Mouse (Mus musculus): ENCODE results near the gene Smim15. TPM values are rescaled to one million over a fixed set of nuclear protein-coding genes. Genes with fewer than 3 reads are reported as not detected.

Smim15 gene
- polyA plus RNA-seq, 2 experiments: 17.1 to 24.7 TPM

GRCm38 (mm10) chr13:108045646-108046045, 1.4 kb downstream of the Smim15 start:
- ATAC-seq (ENCODE audit: insufficient read depth) (no peak), DNase-seq (ENCODE audit: low read depth in 3 of 3, low spot score in 3 of 3) (no peak)
- Histone ChIP-seq H3K36me3 (replicated peaks; ENCODE audit: control insufficient read depth, insufficient read depth, low read depth) (peaks cover 11% of the 10 kb centered on the region), H3K4me1 (replicated peaks; ENCODE audit: control insufficient read depth in 2 of 2, insufficient read depth in 2 of 2, low read length in 1 of 2) (peaks cover 9 to 23% of the 10 kb centered on the region in 2 experiments), H3K9me3 (ENCODE audit: control insufficient read depth, low read length) (no peaks in the 10 kb centered on the region), H3K4me2 (ENCODE audit: low read depth) (peak overlapping the region; percentile 100), H3K4me3 (ENCODE audit: insufficient read depth in 1 of 2, low read depth in 2 of 2, low read length in 2 of 2) (0 out of 4 replicates have a peak overlapping the region, but pooled peaks have one; percentile 4 to 10), H3K9ac (replicated peaks) (0 out of 2 replicates have a peak overlapping the region, but pooled peaks have one; percentile 3), H3K27me3 (ENCODE audit: control insufficient read depth, insufficient read depth, low read length) (no peaks in the 10 kb centered on the region), H3K27ac (no peak overlapping the region)
- TF ChIP-seq EP300 (IDR thresholded peaks at IDR 0.05; ENCODE audit: low read depth): no peak
- TF ChIP-seq CTCF (IDR thresholded peaks at IDR 0.05; ENCODE audit: low read depth): no peak
- 36% methylated on average over 3 of the region's 3 CpGs for WGBS (ENCODE audit: insufficient replicate concordance)

GRCm38 (mm10) chr13:108046071-108046470, 1.8 kb downstream of the Smim15 start:
- no peak for TF ChIP-seq EP300 (IDR thresholded peaks at IDR 0.05; ENCODE audit: low read depth)
- TF ChIP-seq CTCF (IDR thresholded peaks at IDR 0.05; ENCODE audit: low read depth): no peak
- H3K9ac ChIP-seq (replicated peaks): 0 out of 2 replicates have a peak overlapping the region, but pooled peaks have one; percentile 3
- 89% methylated on average over 3 of the region's 3 CpGs for WGBS (ENCODE audit: insufficient replicate concordance)
- H3K9me3 ChIP-seq (ENCODE audit: control insufficient read depth, low read length): no peaks in the 10 kb centered on the region
- no peaks in the 10 kb centered on the region for H3K27me3 ChIP-seq (ENCODE audit: control insufficient read depth, insufficient read depth, low read length)
- DNase-seq (ENCODE audit: low read depth in 3 of 3, low spot score in 3 of 3) (no peak), ATAC-seq (ENCODE audit: insufficient read depth) (no peak)
- peaks cover 9 to 23% of the 10 kb centered on the region in 2 experiments for H3K4me1 ChIP-seq (replicated peaks; ENCODE audit: control insufficient read depth in 2 of 2, insufficient read depth in 2 of 2, low read length in 1 of 2)
- peaks cover 11% of the 10 kb centered on the region for H3K36me3 ChIP-seq (replicated peaks; ENCODE audit: control insufficient read depth, insufficient read depth, low read depth)
- no peak overlapping the region for H3K27ac ChIP-seq
- peak overlapping the region; percentile 100 for H3K4me2 ChIP-seq (ENCODE audit: low read depth)
- no peak overlapping the region for H3K4me3 ChIP-seq (ENCODE audit: insufficient read depth in 1 of 2, low read depth in 2 of 2, low read length in 2 of 2)

- DNase-seq (ENCODE audit: low read depth in 3 of 3, low spot score in 3 of 3): no peak
- Histone ChIP-seq H3K36me3 (replicated peaks; ENCODE audit: control insufficient read depth, insufficient read depth, low read depth) (peaks cover 11% of the 10 kb centered on the region), H3K4me3 (ENCODE audit: insufficient read depth in 1 of 2, low read depth in 2 of 2, low read length in 2 of 2) (no peak overlapping the region), H3K9ac (replicated peaks) (no peak overlapping the region), H3K4me2 (ENCODE audit: low read depth) (no peak overlapping the region), H3K27me3 (ENCODE audit: control insufficient read depth, insufficient read depth, low read length) (no peaks in the 10 kb centered on the region), H3K27ac (no peak overlapping the region), H3K9me3 (ENCODE audit: control insufficient read depth, low read length) (no peaks in the 10 kb centered on the region), H3K4me1 (replicated peaks; ENCODE audit: control insufficient read depth in 2 of 2, insufficient read depth in 2 of 2, low read length in 1 of 2) (peaks cover 5 to 21% of the 10 kb centered on the region in 2 experiments)
- TF ChIP-seq EP300 (IDR thresholded peaks at IDR 0.05; ENCODE audit: low read depth): no peak
- no peak for TF ChIP-seq CTCF (IDR thresholded peaks at IDR 0.05; ENCODE audit: low read depth)
- no peak for ATAC-seq (ENCODE audit: insufficient read depth)
- 77% methylated on average over 6 of the region's 6 CpGs for WGBS (ENCODE audit: insufficient replicate concordance)
These were observed 2.6 kb downstream of the Smim15 start for GRCm38 (mm10) chr13:108046891-108047290.

GRCm38 (mm10) chr13:108047364-108047763, 3.1 kb downstream of the Smim15 start:
- Histone ChIP-seq H3K4me3 (ENCODE audit: insufficient read depth in 1 of 2, low read depth in 2 of 2, low read length in 2 of 2) (no peak overlapping the region), H3K4me1 (replicated peaks; ENCODE audit: control insufficient read depth in 2 of 2, insufficient read depth in 2 of 2, low read length in 1 of 2) (peaks cover 5 to 19% of the 10 kb centered on the region in 2 experiments), H3K36me3 (replicated peaks; ENCODE audit: control insufficient read depth, insufficient read depth, low read depth) (peaks cover 11% of the 10 kb centered on the region), H3K9me3 (ENCODE audit: control insufficient read depth, low read length) (no peaks in the 10 kb centered on the region), H3K9ac (replicated peaks) (no peak overlapping the region), H3K4me2 (ENCODE audit: low read depth) (no peak overlapping the region), H3K27me3 (ENCODE audit: control insufficient read depth, insufficient read depth, low read length) (no peaks in the 10 kb centered on the region), H3K27ac (no peak overlapping the region)
- TF ChIP-seq EP300 (IDR thresholded peaks at IDR 0.05; ENCODE audit: low read depth) (no peak), CTCF (IDR thresholded peaks at IDR 0.05; ENCODE audit: low read depth) (no peak)
- WGBS (ENCODE audit: insufficient replicate concordance): 90% methylated on average over 6 of the region's 6 CpGs
- no peak for ATAC-seq (ENCODE audit: insufficient read depth)
- DNase-seq (ENCODE audit: low read depth in 3 of 3, low spot score in 3 of 3): no peak

- TF ChIP-seq EP300 (IDR thresholded peaks at IDR 0.05; ENCODE audit: low read depth) (no peak), CTCF (IDR thresholded peaks at IDR 0.05; ENCODE audit: low read depth) (no peak)
- Histone ChIP-seq H3K27ac (no peak overlapping the region), H3K4me2 (ENCODE audit: low read depth) (no peak overlapping the region), H3K27me3 (ENCODE audit: control insufficient read depth, insufficient read depth, low read length) (no peaks in the 10 kb centered on the region), H3K36me3 (replicated peaks; ENCODE audit: control insufficient read depth, insufficient read depth, low read depth) (no peaks in the 10 kb centered on the region), H3K9me3 (ENCODE audit: control insufficient read depth, low read length) (no peaks in the 10 kb centered on the region), H3K4me3 (ENCODE audit: insufficient read depth in 1 of 2, low read depth in 2 of 2, low read length in 2 of 2) (no peak overlapping the region), H3K9ac (replicated peaks) (no peak overlapping the region), H3K4me1 (replicated peaks; ENCODE audit: control insufficient read depth in 2 of 2, insufficient read depth in 2 of 2, low read length in 1 of 2) (no peaks in the 10 kb centered on the region)
- 48% methylated on average over 3 of the region's 3 CpGs for WGBS (ENCODE audit: insufficient replicate concordance)
- ATAC-seq (ENCODE audit: insufficient read depth) (no peak), DNase-seq (ENCODE audit: low read depth in 3 of 3, low spot score in 3 of 3) (no peak)
These were observed 12.7 kb downstream of the Smim15 start for GRCm38 (mm10) chr13:108056896-108057295.
